Mouse (Mus musculus) hindbrain, embryonic 11.5 days (tissue): Measurements from ENCODE around the gene Syt14. TPM values are rescaled to one million over a fixed set of nuclear protein-coding genes. Genes with fewer than 3 reads are reported as not detected.

Source experiments
- ATAC-seq: fragments of 200-750 bp; cut with Nextera tagmentation; 2 replicates; pipeline ENCODE4 v1.8.0; 2017; ENCODE audit warnings: mild to moderate bottlenecking, moderate TSS enrichment, moderate library complexity; ENCODE audit not compliant: low FRiP score
- DNase-seq: peaks from one replicate; pipeline ENCODE4 v3.0.0-alpha.2; 2015; ENCODE audit warnings: low spot score
- H3K27ac ChIP-seq: fragments of 300-500 bp; sonication (generic); 2 replicates; pipeline ENCODE4 v1.5.1; 2014; ENCODE audit warnings: mild to moderate bottlenecking, low read depth, low read length
- H3K27me3 ChIP-seq: fragments of 300-500 bp; sonication (generic); 2 replicates; pipeline ENCODE4 v1.6.1; 2014; ENCODE audit warnings: mild to moderate bottlenecking, low read length, moderate library complexity, mixed read lengths; ENCODE audit not compliant: control insufficient read depth, insufficient read depth
- H3K36me3 ChIP-seq: fragments of 300-500 bp; sonication (generic); 2 replicates; pipeline ENCODE4 v1.6.1; 2014; ENCODE audit warnings: mild to moderate bottlenecking, low read length, moderate library complexity, mixed read lengths; ENCODE audit not compliant: control insufficient read depth, insufficient read depth
- H3K4me1 ChIP-seq: fragments of 300-500 bp; sonication (generic); replicated peaks from 2 replicates; pipeline ENCODE4 v1.6.1; 2014; ENCODE audit warnings: low read length, mixed read lengths; ENCODE audit not compliant: control insufficient read depth, insufficient read depth
- H3K4me2 ChIP-seq: fragments of 300-500 bp; sonication (generic); replicated peaks from 2 replicates; pipeline ENCODE4 v1.6.1; 2014; ENCODE audit warnings: mild to moderate bottlenecking, low read depth, low read length
- H3K4me3 ChIP-seq: fragments of 300-500 bp; sonication (generic); 2 replicates; pipeline ENCODE4 v1.5.1; 2014; ENCODE audit warnings: low read depth, low read length
- H3K9ac ChIP-seq: fragments of 300-500 bp; sonication (generic); 2 replicates; pipeline ENCODE4 v1.6.1; 2014; ENCODE audit warnings: low read depth, low read length
- H3K9me3 ChIP-seq: fragments of 300-500 bp; sonication (generic); 2 replicates; pipeline ENCODE4 v1.6.1; 2016; ENCODE audit warnings: low read length; ENCODE audit not compliant: control insufficient read depth
- WGBS: fragments of 180-500 bp; shearing (Covaris S2); extraction: QIAGEN DNeasy Blood & Tissue Kit; methylation state at CpG from one replicate; pipeline ENCODE4 v1.1.7; 2014; 5-methylcytosine and 5-hydroxymethylcytosine counted together
- polyA plus RNA-seq: library from polyadenylated mRNA; unstranded; fragments of >200 nt; fragmentation: Nextera tagmentation; extraction: Ambion mirVana; gene quantifications from 2 replicates; pipeline ENCODE4 v1.2.1, GENCODE M21; 2014

Syt14 gene
- polyA plus RNA-seq, 1 experiment from 2014 or later = 8.7 TPM

DNA sequence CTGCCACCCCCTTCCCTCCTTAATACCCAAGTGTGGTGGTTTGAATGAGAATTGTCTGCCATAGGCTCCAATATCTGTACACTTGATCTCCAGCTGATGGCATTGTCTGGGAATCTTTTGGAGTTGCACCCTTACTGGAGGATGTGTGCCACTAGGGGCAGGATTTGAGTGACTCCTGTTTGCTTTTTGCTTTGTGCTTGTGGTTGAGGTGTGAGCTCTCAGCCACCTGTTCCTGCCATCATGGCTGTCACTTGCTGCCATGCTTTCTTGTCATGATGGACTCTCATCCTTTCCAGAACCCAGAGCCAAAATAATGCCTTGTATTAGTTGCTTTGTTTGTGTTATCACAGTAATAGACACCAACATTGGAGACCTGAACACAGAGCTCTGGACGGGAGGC is 165.8 kb downstream of the Syt14 start:
- DNase-seq (no peak), ATAC-seq (no peak)
- no peak overlapping the region for H3K9ac ChIP-seq
- 90% methylated on average over 1 of the region's 1 CpGs for WGBS
- H3K4me2 ChIP-seq = no peak overlapping the region
- H3K9me3 ChIP-seq = no peaks in the 10 kb centered on the region
- H3K27me3 ChIP-seq = no peaks in the 10 kb centered on the region
- no peak overlapping the region for H3K27ac ChIP-seq
- no peaks in the 10 kb centered on the region for H3K36me3 ChIP-seq
- no peaks in the 10 kb centered on the region for H3K4me1 ChIP-seq
- H3K4me3 ChIP-seq = no peak overlapping the region

DNA sequence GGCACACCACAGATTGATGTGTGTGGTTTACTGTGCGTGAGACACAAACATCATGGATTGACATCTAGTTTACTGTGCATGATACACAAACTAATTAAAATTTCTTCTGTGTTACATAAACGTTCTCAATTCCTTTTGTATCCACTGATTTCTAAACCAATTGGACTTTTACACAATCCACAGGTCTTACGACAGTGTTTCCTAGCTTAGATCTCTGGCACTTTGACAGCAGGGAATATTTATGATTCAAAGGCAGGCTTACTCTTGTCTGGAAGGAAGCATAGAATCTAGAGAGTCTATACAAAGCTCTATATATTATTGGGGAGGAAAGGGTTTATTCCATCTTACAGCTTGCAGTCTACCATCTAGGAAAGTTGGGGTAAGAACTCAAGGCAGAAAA is 171.1 kb downstream of the Syt14 start:
- H3K4me3 ChIP-seq = no peak overlapping the region
- 87% methylated on average over 3 of the region's 3 CpGs for WGBS

DNA sequence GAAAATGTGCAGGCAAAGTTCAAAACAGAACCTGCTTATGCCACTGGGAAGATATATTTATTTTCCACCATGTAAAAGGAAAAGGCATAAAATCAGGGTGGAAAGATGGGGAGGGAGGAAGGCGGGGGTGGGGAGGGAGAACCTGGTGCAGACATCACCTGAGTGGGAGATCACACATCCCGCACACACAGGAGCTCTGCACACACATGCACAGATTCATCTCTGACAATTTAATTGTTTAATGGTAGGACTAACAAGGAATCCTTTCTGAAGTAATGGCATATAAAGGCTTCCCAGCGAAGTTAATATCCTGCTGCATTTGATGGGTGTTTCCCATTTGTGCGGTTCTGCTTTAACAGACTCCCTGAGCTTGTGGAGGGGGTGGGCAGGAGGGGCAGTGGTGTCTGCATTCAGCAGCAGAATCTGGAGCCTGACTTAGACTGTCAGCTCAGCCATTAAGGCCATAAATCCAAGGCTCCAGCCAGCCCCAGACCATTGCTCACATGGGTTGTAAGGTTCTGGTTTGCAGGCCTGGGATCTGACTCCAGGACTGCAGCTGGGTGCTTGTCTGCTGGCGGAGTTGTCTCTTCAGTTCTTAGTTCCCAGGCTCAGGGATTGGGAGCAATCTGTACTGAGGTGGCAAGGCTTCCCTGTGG is 174.1 kb downstream of the Syt14 start:
- no peaks in the 10 kb centered on the region for H3K9me3 ChIP-seq
- H3K27ac ChIP-seq = no peak overlapping the region
- H3K4me1 ChIP-seq = peaks cover under 1% of the 10 kb centered on the region; the same call in 1 of the 2 replicates
- DNase-seq (no peak), ATAC-seq (no peak)
- peaks cover 2% of the 10 kb centered on the region for H3K27me3 ChIP-seq
- H3K4me2 ChIP-seq = no peak overlapping the region
- H3K36me3 ChIP-seq = no peaks in the 10 kb centered on the region
- WGBS = 71% methylated on average over 5 of the region's 5 CpGs
- no peak overlapping the region for H3K4me3 ChIP-seq
- no peak overlapping the region for H3K9ac ChIP-seq

More for the DNA sequence above, 171.1 kb downstream of the Syt14 start:
- Histone ChIP-seq H3K9me3 (no peaks in the 10 kb centered on the region), H3K27ac (no peak overlapping the region), H3K4me2 (no peak overlapping the region), H3K9ac (no peak overlapping the region), H3K4me1 (no peaks in the 10 kb centered on the region), H3K36me3 (no peaks in the 10 kb centered on the region), H3K27me3 (no peaks in the 10 kb centered on the region)
- ATAC-seq (no peak), DNase-seq (no peak)

DNA sequence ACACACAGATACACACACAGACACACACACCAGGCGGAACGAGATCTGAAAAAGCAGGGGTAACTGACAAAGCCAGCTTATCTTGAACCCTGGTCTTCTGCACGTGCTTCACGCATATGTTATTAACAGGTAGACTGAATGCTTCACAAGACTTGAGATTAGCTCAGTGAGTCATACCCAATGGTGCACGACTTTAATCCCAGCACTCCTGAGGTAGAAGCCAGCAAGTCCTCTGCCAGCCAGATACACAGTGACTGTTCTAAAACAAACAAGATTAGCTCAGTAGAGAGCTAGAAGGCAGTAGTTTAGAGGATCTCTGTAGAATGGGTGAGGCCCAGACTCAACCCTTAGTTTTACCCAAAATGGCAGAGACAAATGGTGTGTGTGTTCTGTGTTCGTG is 175.3 kb downstream of the Syt14 start:
- Histone ChIP-seq H3K4me2 (no peak overlapping the region), H3K9me3 (no peaks in the 10 kb centered on the region), H3K36me3 (no peaks in the 10 kb centered on the region), H3K4me3 (no peak overlapping the region), H3K27me3 (peaks cover 7% of the 10 kb centered on the region), H3K27ac (no peak overlapping the region), H3K9ac (no peak overlapping the region), H3K4me1 (peaks cover 7% of the 10 kb centered on the region; the same call in 1 of the 2 replicates)
- DNase-seq = no peak
- ATAC-seq = no peak
- WGBS = 77% methylated on average over 6 of the region's 6 CpGs

DNA sequence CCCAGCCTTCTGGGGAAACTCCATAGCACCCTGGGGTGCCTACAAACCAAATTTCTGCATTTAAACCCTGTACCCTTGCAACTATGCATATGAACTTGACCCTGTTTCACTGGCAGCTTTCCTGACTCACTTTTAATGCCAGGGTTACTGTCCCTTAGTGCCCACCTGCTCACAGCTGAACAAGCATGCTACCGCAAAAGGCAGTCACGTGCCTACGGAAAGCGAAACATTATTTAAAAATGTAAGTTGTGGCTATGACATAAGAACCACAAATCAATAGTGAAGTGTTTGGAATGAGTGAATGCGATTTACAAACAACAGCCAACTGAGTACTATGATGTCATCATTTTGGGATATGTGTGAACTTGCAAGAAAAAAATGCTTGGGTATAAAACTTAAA is 178.0 kb downstream of the Syt14 start:
- no peak overlapping the region for H3K9ac ChIP-seq
- no peak overlapping the region for H3K27ac ChIP-seq
- no peak overlapping the region for H3K4me3 ChIP-seq
- H3K4me2 ChIP-seq = no peak overlapping the region
- H3K4me1 ChIP-seq = peaks cover 8% of the 10 kb centered on the region; the same call in 1 of the 2 replicates
- H3K9me3 ChIP-seq = no peaks in the 10 kb centered on the region
- peaks cover 22% of the 10 kb centered on the region for H3K27me3 ChIP-seq
- 90% methylated on average over 5 of the region's 5 CpGs for WGBS
- DNase-seq (no peak), ATAC-seq (no peak)
- H3K36me3 ChIP-seq = no peaks in the 10 kb centered on the region

DNA sequence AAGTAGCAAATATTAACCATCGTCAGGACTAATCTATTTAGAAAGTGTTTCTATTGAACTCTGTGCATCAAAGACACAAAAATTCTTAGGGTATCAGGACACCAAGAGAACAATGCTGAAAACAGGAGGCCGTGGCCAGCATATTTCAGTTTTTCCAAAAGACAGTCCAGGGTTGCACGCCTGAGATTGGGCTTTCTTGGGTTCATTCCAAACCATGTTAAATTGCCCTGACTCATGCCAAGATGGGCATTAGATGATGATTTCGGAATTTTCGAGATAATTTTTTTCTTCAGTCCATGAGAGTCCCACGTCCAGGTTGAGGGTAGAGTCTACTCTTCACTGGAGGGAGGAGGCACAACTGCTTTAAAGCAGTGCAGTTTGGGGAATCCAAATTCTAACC is 178.6 kb downstream of the Syt14 start:
- no peak overlapping the region for H3K27ac ChIP-seq
- H3K9ac ChIP-seq = no peak overlapping the region
- ATAC-seq = no peak
- no peak overlapping the region for H3K4me3 ChIP-seq
- no peaks in the 10 kb centered on the region for H3K36me3 ChIP-seq
- H3K9me3 ChIP-seq = no peaks in the 10 kb centered on the region
- WGBS = 75% methylated on average over 6 of the region's 6 CpGs
- no peak for DNase-seq
- H3K4me2 ChIP-seq = no peak overlapping the region
- peaks cover 24% of the 10 kb centered on the region for H3K27me3 ChIP-seq
- peaks cover 8% of the 10 kb centered on the region; the same call in 1 of the 2 replicates for H3K4me1 ChIP-seq

DNA sequence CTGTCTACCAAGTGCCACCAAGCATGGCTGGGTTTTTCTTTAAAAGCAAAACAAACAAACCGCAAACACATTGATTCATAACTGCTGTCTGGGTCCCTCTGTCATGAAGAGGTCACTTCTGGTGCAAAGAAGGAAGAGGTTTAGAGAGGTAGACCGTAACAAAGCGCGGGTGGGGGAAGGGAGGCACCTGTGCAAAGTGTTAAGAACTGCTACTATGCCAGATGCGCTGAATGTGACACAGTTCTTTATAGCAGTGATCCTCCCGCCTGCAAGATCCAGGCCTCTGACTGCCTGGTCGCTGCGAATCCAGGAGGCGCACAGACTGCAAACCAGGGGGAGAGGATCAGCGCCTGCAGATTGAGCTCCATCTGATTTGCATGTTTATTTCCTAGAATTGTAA is 179.2 kb downstream of the Syt14 start:
- no peak for ATAC-seq
- peak; percentile 48 for DNase-seq
- H3K4me1 ChIP-seq = peaks cover 8% of the 10 kb centered on the region; the same call in 1 of the 2 replicates
- 9% methylated on average over 10 of the region's 10 CpGs for WGBS
- H3K27me3 ChIP-seq = peaks cover 24% of the 10 kb centered on the region
- no peak overlapping the region for H3K9ac ChIP-seq
- H3K9me3 ChIP-seq = no peaks in the 10 kb centered on the region
- H3K36me3 ChIP-seq = no peaks in the 10 kb centered on the region
- no peak overlapping the region for H3K27ac ChIP-seq
- no peak overlapping the region; the same call in 1 of the 2 replicates for H3K4me3 ChIP-seq
- no peak overlapping the region for H3K4me2 ChIP-seq

DNA sequence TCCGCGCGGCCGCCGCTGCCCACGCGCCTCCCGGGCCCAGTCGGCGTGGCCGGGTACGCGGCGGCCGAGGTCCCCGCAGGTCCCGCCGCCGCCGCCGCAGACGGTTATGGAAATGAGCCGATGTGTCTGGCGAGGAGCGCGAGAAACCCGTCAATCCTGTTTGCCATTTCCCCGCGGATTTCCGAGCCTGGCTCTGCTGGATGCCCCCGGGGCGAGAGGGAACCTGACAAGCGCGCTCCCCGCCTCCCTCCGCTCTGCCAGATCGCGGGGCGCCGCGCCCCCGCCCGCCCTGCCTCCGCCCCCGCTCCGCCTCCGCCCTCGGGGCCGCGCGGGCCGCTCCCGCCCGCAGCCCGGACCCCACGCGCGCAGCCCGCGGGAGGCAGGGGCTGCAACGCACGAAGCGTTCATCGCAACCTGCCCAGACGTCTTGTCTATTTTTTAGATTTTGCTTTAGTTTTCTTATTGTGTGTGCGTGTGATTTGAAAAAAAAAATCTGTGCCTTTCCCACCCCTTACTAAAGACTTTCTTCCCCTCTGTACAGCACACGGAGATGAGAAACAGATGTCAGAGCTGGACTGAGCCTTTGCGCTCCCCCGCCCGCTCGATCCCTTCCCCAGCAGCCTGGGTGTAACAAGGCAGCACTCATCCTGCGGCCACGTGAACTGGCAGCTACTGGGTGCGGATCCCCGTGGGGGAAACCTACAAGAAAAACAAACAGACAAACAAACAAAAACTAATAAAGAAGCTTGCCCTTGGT is 179.9 kb downstream of the Syt14 start, which contains the start of gene Sertad4:
Sertad4 (minus strand) TSS at position 283 of the 757 bp plus-strand sequence.
- no peaks in the 10 kb centered on the region for H3K9me3 ChIP-seq
- ATAC-seq (peak; percentile 72), DNase-seq (peak; percentile 85)
- H3K4me2 ChIP-seq = peak within 1 kb of the TSS; percentile 93
- peak within 1 kb of the TSS; percentile 88 for H3K9ac ChIP-seq
- H3K4me3 ChIP-seq = peak within 1 kb of the TSS; percentile 79
- under 1% methylated on average over 65 of the region's 75 CpGs for WGBS
- peaks cover 24% of the 10 kb centered on the region for H3K27me3 ChIP-seq
- H3K4me1 ChIP-seq = peaks cover 11% of the 10 kb centered on the region; the same call in 1 of the 2 replicates
- H3K36me3 ChIP-seq = no peaks in the 10 kb centered on the region
- H3K27ac ChIP-seq = peak within 1 kb of the TSS; percentile 96
